Mouse (Mus musculus) embryo, embryonic 10 days (tissue): ENCODE measurements around the gene Osbp2.
"Not testable (repeated sequence)": the region's sequence is repeated elsewhere in the genome, so short reads cannot be mapped to it uniquely, and the experiment has no call there.

Experiments
- DNase-seq: peaks from one replicate; pipeline ENCODE4 v3.0.0-alpha.2; 2015; ENCODE audit warnings: low spot score

Osbp2 gene

GRCm38 (mm10) chr11:3863454-3864112 is at the start of gene Osbp2:
Gene Osbp2, minus strand, starts transcription at chr11:3863903.
- peak; percentile 78 for DNase-seq

GRCm38 (mm10) chr11:3912875-3913271 is 49.2 kb upstream of the Osbp2 start:
- DNase-seq, result peak; percentile 30

- no peak for DNase-seq
These were observed 48.6 kb upstream of the Osbp2 start for GRCm38 (mm10) chr11:3912100-3912874.

- DNase-seq, result not testable (repeated sequence)
These were observed 47.7 kb upstream of the Osbp2 start for GRCm38 (mm10) chr11:3911440-3911839.

GRCm38 (mm10) chr11:3910513-3911310 is 47.0 kb upstream of the Osbp2 start:
- DNase-seq, result no peak

- no peak for DNase-seq
These were observed 45.5 kb upstream of the Osbp2 start for GRCm38 (mm10) chr11:3909236-3909635.

- DNase-seq, result no peak
These were observed 41.7 kb upstream of the Osbp2 start for GRCm38 (mm10) chr11:3905446-3905845.

- DNase-seq, result no peak
These were observed 41.0 kb upstream of the Osbp2 start for GRCm38 (mm10) chr11:3904673-3905072.

GRCm38 (mm10) chr11:3903046-3903445 is 39.3 kb upstream of the Osbp2 start:
- DNase-seq, result no peak

GRCm38 (mm10) chr11:3902516-3902915 is 38.8 kb upstream of the Osbp2 start:
- DNase-seq, result no peak

GRCm38 (mm10) chr11:3900296-3900695 is 36.6 kb upstream of the Osbp2 start:
- DNase-seq, result no peak

- no peak for DNase-seq
These were observed 32.2 kb upstream of the Osbp2 start for GRCm38 (mm10) chr11:3895933-3896332.

- no peak for DNase-seq
These were observed 31.8 kb upstream of the Osbp2 start for GRCm38 (mm10) chr11:3895458-3895857.

- peak; percentile 98 for DNase-seq
These were observed 30.9 kb upstream of the Osbp2 start, which contains the start of the genes 4921536K21Rik and Dusp18 for GRCm38 (mm10) chr11:3894406-3895281. Gene 4921536K21Rik, minus strand, starts transcription at chr11:3895098. Gene Dusp18, plus strand, starts transcription at chr11:3895240.

GRCm38 (mm10) chr11:3893970-3894369 is 30.3 kb upstream of the Osbp2 start:
- DNase-seq, result no peak

- DNase-seq, result no peak
These were observed 23.6 kb upstream of the Osbp2 start for GRCm38 (mm10) chr11:3887331-3887730.

GRCm38 (mm10) chr11:3883711-3884110 is 20.0 kb upstream of the Osbp2 start:
- DNase-seq, result no peak

- DNase-seq, result peak; percentile 89
These were observed 16.1 kb upstream of the Osbp2 start for GRCm38 (mm10) chr11:3879836-3880235.

GRCm38 (mm10) chr11:3878660-3879059 is 15.0 kb upstream of the Osbp2 start:
- no peak for DNase-seq

- no peak for DNase-seq
These were observed 12.7 kb upstream of the Osbp2 start for GRCm38 (mm10) chr11:3876419-3876818.

GRCm38 (mm10) chr11:3864343-3864742 is 640 bp upstream of the Osbp2 start:
- peak; percentile 32 for DNase-seq
